Mouse (Mus musculus) adipocyte (in vitro differentiated cells): ENCODE data around the gene Tmem231.
A peak's percentile ranks its signal among the peaks of the same experiment; 100 is the strongest.
"Not testable (repeated sequence)": the region's sequence is repeated elsewhere in the genome, so short reads cannot be mapped to it uniquely, and the experiment has no call there.

Experiments used
- DNase-seq: peaks from one replicate; pipeline ENCODE4 v3.0.0-alpha.2; 2016; ENCODE audit warnings: low spot score

Tmem231 gene

GRCm38 (mm10) chr8:111947954-111948353, 14.3 kb upstream of the Tmem231 start:
- no peak for DNase-seq

- no peak for DNase-seq
Observed at GRCm38 (mm10) chr8:111947144-111947543, 13.5 kb upstream of the Tmem231 start.

DNA sequence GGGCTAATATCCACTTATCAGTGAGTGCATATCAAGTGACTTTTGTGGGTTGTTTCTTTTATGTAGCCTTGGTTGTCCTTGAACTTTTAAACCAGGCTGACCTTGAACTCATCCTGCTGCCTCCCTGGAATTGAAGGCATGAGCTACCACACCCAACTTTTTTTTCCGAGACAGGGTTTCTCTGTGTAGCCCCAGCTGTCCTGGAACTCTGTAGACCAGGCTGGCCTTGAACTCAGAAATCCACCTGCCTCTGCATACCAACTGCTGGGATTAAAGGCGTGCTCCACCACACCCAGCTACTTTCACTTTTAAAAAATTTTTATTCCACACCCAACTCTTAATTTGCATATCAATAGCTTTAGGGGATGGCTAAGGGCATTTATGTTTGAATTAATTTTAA, 9.9 kb upstream of the Tmem231 start:
- DNase-seq: no peak

DNA sequence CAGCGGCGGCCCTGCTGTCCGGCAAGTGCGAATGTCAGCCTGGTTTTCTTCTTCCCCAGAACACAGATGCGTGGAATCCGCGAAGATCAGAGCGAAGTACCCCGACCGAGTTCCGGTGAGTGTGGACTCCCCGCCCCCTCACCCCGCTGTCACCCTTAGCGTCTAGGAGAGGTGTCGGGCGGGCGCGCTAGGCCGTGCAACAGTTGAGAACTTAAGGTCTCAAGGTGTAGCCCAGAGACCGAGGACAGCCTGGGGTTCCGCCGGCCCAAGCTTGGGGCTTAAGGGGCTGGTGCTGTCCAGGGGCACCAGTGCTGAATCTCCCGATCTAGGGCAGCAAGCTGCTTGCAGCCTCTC, 7.4 kb upstream of the Tmem231 start:
- peak; percentile 49 for DNase-seq

DNA sequence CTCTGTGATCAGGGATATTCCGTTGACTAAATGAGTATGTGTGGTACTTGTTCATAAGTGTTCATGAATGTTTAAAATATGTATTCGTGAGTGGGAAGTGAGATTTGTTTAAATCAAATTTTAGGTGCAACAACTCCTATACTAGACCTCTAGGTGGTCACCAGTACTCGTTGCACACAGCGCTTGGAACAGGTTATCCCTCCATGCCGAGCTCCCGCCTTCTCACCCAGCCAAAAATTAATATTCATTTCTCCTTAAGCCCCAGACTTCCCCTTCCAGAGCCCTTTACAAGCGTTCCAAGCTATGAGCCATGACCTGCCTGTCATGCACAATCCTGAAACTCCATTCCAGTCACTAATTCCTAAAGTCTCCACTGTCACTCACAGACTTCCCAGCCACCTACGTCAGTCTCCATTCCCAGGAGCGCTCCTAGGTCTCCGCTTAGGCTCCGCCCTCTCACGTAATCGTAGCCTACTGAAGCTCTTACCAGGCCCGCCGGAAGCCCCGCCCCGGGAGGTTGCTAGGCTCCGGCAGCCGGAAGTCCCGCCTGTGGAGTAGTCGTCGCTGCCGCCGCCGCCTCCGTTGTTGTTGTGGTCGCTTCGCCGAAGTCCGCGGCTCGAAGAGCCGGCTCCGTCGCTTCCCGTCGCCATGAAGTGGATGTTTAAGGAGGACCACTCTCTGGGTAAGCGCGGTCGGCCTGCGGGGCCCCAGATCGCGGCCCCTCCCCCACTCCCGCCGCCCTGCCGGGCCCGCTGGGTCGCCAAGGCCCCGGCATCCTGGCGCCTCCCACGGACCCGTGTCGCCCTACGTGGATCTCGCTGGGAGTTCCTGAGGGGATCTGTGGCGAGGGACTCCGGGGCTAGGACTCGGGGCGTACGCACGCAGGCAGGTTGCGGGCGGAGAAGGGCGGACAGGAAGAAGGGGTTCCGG, 6.8 kb upstream of the Tmem231 start, which contains the start of gene Gabarapl2:
Gene Gabarapl2 (plus strand): TSS at position 533 of the 930 bp plus-strand sequence.
- peak; percentile 99 for DNase-seq

DNA sequence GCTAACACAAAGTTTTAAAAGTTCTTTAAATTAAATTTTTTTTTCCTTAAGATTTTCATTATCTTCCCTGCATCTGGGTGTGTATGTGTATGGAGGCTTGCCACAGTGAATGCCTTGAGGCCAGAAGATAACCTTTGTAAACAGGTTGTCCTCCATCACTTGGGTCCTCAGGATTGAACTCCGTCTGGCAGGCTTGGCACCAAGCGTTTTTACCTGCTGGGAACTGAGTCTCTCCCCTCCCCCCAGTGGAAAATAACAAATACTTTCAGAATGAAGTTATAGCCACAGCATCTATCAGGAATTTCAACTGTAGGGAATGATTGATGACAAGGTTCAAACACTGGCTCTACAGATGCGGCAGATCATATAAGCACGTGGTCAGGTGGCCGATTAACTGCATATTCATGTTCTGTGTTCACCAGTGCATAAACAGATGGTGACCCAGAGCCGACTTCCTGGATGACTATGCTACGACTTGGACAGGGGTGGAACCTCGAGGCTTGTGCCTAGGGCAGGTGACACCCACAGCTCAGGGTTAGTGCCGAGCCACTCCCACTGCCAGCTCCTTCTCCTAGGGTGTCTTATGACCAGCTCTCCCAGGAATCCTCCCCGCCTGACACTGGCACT, 5.9 kb upstream of the Tmem231 start:
- DNase-seq: peak; percentile 77

GRCm38 (mm10) chr8:111938076-111938985, 4.7 kb upstream of the Tmem231 start:
- DNase-seq: not testable (repeated sequence)

GRCm38 (mm10) chr8:111937184-111937583, 3.5 kb upstream of the Tmem231 start:
- DNase-seq: no peak

- no peak for DNase-seq
Observed at GRCm38 (mm10) chr8:111934201-111934600, 520 bp upstream of the Tmem231 start.

GRCm38 (mm10) chr8:111932580-111933336, 923 bp downstream of the Tmem231 start:
- peak; percentile 93 for DNase-seq

- DNase-seq: no peak
Observed at GRCm38 (mm10) chr8:111931721-111932120, 2.0 kb downstream of the Tmem231 start.

DNA sequence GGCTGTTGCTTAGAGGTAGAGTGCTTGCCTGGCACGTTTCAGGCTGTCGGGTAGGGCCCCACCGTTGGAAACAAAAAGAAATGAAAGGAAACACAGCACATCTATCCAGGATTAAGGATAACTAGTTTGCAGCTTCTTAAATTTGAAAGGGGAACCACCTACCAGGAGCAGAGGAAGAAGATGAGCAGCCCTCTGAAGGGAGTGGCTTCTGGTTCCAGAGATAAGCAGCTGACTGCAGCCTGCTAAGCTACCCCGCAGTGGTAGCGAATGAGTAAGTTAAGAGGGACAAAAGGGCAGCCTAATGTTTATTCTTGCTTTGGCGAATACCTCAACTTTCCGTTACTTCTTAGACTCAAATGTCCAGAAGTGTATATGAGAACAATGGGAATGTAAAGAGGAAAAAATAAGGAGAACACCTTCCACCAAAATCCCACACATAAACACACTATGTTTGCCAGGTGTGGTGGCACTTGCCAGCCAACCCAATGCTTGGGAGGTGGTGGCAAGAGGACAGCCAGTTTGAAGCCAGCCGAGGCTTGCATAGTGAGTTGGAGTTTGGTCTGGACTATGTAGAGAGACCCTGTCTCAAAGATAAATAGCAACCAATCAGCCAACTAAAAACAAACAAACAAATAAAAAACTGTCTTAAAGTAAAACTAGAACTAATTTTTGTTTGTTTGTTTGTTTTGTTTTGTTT, 3.9 kb downstream of the Tmem231 start:
- no peak for DNase-seq

DNA sequence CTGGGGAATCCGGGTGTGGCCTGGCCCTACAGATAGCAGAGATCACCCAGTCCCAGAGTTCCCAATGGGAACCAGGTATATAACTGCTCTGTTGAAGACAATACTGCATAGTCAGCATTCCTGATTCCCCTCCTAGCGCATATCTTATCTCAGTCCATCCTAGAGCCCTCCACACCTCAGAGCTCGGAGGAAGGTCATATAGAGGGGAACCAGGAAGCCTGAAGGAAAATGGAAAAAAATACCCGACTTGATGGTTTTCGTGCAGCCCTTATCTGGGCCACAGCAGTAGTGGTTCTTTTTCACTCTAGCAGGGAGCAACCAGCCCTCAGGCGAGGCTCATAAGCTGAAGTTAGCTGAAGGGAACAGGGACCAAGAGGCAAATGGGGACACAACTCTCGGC, 8.7 kb downstream of the Tmem231 start:
- DNase-seq: no peak

GRCm38 (mm10) chr8:111923383-111923804, 10.3 kb downstream of the Tmem231 start:
- DNase-seq: peak; percentile 63

- no peak for DNase-seq
Observed at GRCm38 (mm10) chr8:111920971-111921370, 12.7 kb downstream of the Tmem231 start.

DNA sequence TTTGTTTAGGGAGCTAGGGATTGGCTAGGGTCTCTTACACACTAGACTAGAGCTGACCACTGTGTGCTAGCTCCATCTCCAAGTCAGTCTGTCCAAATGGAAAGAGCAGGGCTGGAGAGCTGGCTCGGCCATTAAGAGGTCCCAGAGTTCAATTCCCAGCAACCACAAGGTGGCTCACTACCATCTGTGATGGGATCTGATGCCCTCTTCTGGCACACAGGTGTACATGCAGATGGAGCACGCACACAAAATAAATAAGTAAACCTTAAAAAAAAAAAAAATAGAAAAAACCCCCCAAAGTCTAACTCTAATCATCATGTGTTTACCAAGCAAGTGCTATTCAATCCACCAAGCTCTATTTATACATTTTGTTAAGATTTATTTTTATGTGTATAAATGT, 14.0 kb downstream of the Tmem231 start:
- DNase-seq: no peak

- no peak for DNase-seq
Observed at GRCm38 (mm10) chr8:111912860-111913432, 20.7 kb downstream of the Tmem231 start.

DNA sequence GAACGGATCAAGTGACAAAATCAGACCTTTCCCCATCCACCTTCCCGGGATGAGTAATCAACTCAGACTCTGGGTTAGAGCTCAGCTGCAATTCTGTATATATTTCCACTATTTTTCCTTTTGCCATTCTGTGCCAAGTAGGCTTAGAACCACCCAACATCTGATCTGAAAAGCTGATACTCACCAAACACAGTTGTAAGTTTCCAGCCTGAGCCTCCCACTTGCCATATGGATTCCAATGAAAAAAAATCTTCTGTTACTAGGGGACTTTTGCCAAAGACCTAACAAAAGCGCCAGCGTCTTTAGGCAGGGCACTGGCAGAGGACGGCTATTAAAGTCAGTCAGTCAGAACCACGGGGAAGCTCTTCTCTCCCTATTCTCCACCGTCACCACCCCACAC, 22.1 kb downstream of the Tmem231 start:
- no peak for DNase-seq

DNA sequence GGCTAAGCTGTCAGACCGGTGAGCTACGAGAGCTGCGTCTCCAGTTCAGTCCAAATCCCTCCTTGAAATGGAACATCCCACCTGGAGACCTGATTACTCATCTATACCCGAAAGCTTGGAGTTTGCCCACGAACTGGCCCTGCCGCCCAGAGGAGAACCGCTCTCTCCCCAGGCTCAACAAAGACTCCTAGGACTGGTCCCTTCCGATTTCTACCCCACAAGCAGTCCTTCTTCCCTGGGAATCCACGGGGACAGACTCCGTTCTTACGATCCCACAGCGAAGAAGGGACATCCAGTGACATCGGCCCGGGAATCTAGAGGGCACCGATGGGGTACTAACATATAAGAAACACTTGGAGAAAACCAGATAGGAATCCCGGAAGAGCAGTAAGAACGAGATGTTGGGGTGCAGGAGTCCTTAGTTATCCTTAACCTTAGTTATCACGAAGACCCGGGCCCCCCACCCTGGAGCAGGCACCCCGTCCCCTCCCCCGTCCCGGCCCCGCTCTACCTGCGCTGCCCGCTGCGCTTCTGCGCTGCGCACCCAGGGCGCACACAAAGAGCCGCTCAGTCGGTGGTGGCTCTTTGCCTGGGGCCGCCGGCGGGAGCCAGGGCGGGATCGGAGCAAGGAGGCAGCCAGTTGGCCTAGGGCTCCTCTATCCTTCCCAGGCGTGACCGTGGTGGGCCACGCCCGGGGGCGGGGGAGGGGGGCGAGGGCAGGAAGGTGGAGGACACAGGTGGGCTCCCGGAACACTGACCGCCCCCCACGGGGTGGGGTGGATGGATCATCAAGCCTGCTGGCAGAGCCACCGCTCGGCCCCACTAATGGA, 23.8 kb downstream of the Tmem231 start, which contains the start of gene Chst5:
Gene Chst5 (minus strand): TSS at position 827 of the 830 bp plus-strand sequence.
- DNase-seq: no peak
